Mouse (Mus musculus) MEL (cell line): ENCODE measurements at regions not wholly inside any gene's neighbourhood (a gene's known extent, or its start where the extent isn't known, plus 50 kb on each side); places are given as distances from the start of the nearest gene placed in this dataset.

ENCODE experiments used
- DNase-seq: peaks from one replicate; pipeline ENCODE4 v3.0.0; 2011; ENCODE audit warnings: low read depth, low spot score
- H3K27ac ChIP-seq: 2 replicates; pipeline ENCODE4 v1.5.1; 2012; ENCODE audit warnings: low read depth, mild to moderate bottlenecking, control low read depth, low read length, moderate library complexity; ENCODE audit not compliant: control insufficient read depth
- H3K27me3 ChIP-seq, 2 experiments: fragments of 150-350 bp in 1 of 2; sonication (generic) in 1 of 2; 2 replicates each; pipeline ENCODE4 v1.6.1; 2012; ENCODE audit warnings: low read length in 2 of 2, mild to moderate bottlenecking in 2 of 2, improper control_type of control experiment in 1 of 2, moderate library complexity in 1 of 2; ENCODE audit not compliant: insufficient read depth in 2 of 2, control insufficient read depth in 1 of 2
- H3K36me3 ChIP-seq, 2 experiments: 2 replicates each; pipeline ENCODE4 v1.6.1; 2012 to 2014; ENCODE audit warnings: low read length in 2 of 2, improper control_type of control experiment in 1 of 2, inconsistent platforms in 1 of 2, mild to moderate bottlenecking in 1 of 2; ENCODE audit not compliant: insufficient read depth in 2 of 2, control insufficient read depth in 1 of 2
- H3K4me1 ChIP-seq, 2 experiments: fragments of 150-350 bp in 1 of 2; sonication (generic) in 1 of 2; 2 replicates each; pipeline ENCODE4 v1.6.1; 2012; ENCODE audit warnings: low read length in 2 of 2, improper control_type of control experiment in 1 of 2, mild to moderate bottlenecking in 1 of 2; ENCODE audit not compliant: insufficient read depth in 2 of 2, control insufficient read depth in 1 of 2
- H3K4me3 ChIP-seq, 2 experiments: fragments of 150-350 bp in 1 of 2; sonication (generic) in 1 of 2; 2 replicates each; pipeline ENCODE4 v1.5.1; 2012; ENCODE audit warnings: low read depth in 2 of 2, low read length in 2 of 2, mild to moderate bottlenecking in 2 of 2, moderate library complexity in 2 of 2, control low read depth in 1 of 2, improper control_type of control experiment in 1 of 2; ENCODE audit not compliant: control insufficient read depth in 1 of 2, insufficient read depth in 1 of 2
- H3K79me2 ChIP-seq: 2 replicates; pipeline ENCODE4 v1.6.1; 2012; ENCODE audit warnings: mild to moderate bottlenecking, low read length, moderate library complexity; ENCODE audit not compliant: control insufficient read depth, poor library complexity, insufficient read depth
- H3K9ac ChIP-seq: 2 replicates; pipeline ENCODE4 v1.6.1; 2012; ENCODE audit warnings: low read depth, mild to moderate bottlenecking, control low read depth, low read length, moderate library complexity; ENCODE audit not compliant: control insufficient read depth, poor library complexity, severe bottlenecking
- H3K9me3 ChIP-seq: fragments of 150-350 bp; sonication (generic); replicated peaks from 2 replicates; pipeline ENCODE4 v1.6.1; 2012; ENCODE audit warnings: mild to moderate bottlenecking, low read length, improper control_type of control experiment, moderate library complexity; ENCODE audit not compliant: insufficient read depth
- BHLHE40 ChIP-seq: IDR thresholded peaks from 2 replicates; pipeline ENCODE4 v1.6.1; 2012; ENCODE audit warnings: low read depth, mild to moderate bottlenecking, inconsistent platforms, low read length, improper control_type of control experiment, borderline replicate concordance
- CHD1 ChIP-seq: IDR thresholded peaks from 2 replicates; pipeline ENCODE4 v1.6.1; 2012; ENCODE audit warnings: low read depth, mild to moderate bottlenecking, inconsistent platforms, low read length, improper control_type of control experiment
- E2F4 ChIP-seq: IDR thresholded peaks from 2 replicates; pipeline ENCODE4 v1.6.1; 2011; ENCODE audit warnings: low read depth, low read length, improper control_type of control experiment, borderline replicate concordance
- ELF1 ChIP-seq: IDR thresholded peaks from 2 replicates; pipeline ENCODE4 v1.6.1; 2014; ENCODE audit warnings: low read depth, mild to moderate bottlenecking, inconsistent platforms, low read length, improper control_type of control experiment, moderate library complexity
- EP300 ChIP-seq, 2 experiments: IDR thresholded peaks; 2 replicates each; pipeline ENCODE4 v1.6.1; 2011; ENCODE audit warnings: improper control_type of control experiment in 2 of 2, low read length in 2 of 2, low read depth in 1 of 2, mild to moderate bottlenecking in 1 of 2
- ETS1 ChIP-seq: IDR thresholded peaks from 2 replicates; pipeline ENCODE4 v1.6.1; 2012; ENCODE audit warnings: low read depth, mild to moderate bottlenecking, inconsistent platforms, low read length, improper control_type of control experiment, moderate library complexity
- GATA1 ChIP-seq: IDR thresholded peaks from 2 replicates; pipeline ENCODE4 v1.6.1; 2011; ENCODE audit warnings: low read depth, low read length, improper control_type of control experiment
- HCFC1 ChIP-seq: IDR thresholded peaks from 2 replicates; pipeline ENCODE4 v1.6.1; 2012; ENCODE audit warnings: low read depth, mild to moderate bottlenecking, inconsistent platforms, low read length, improper control_type of control experiment, moderate library complexity
- JUND ChIP-seq: IDR thresholded peaks from 2 replicates; pipeline ENCODE4 v1.6.1; 2011; ENCODE audit warnings: low read depth, mild to moderate bottlenecking, improper control_type of control experiment, low read length
- KAT2A ChIP-seq: conservative IDR thresholded peaks from 2 replicates; pipeline ENCODE4 v1.6.1; 2012; ENCODE audit warnings: low read depth, low read length, improper control_type of control experiment, inconsistent platforms
- MAX ChIP-seq: IDR thresholded peaks from 2 replicates; pipeline ENCODE4 v1.6.1; 2011; ENCODE audit warnings: low read length, improper control_type of control experiment
- MAZ ChIP-seq: IDR thresholded peaks from 2 replicates; pipeline ENCODE4 v1.6.1; 2012; ENCODE audit warnings: low read depth, mild to moderate bottlenecking, inconsistent platforms, low read length, improper control_type of control experiment
- MEF2A ChIP-seq: IDR thresholded peaks from 2 replicates; pipeline ENCODE4 v1.6.1; 2014; ENCODE audit warnings: low read depth, mild to moderate bottlenecking, inconsistent platforms, low read length, improper control_type of control experiment; ENCODE audit not compliant: poor library complexity, insufficient replicate concordance, severe bottlenecking; ENCODE audit errors: extremely low read depth
- MXI1 ChIP-seq: IDR thresholded peaks from 2 replicates; pipeline ENCODE4 v1.6.1; 2011; ENCODE audit warnings: mild to moderate bottlenecking, low read depth, low read length, improper control_type of control experiment
- MYC ChIP-seq: IDR thresholded peaks from 2 replicates; pipeline ENCODE4 v1.6.1; 2011; ENCODE audit warnings: low read depth, mild to moderate bottlenecking, low read length, improper control_type of control experiment, moderate library complexity
- NELFE ChIP-seq: IDR thresholded peaks from 2 replicates; pipeline ENCODE4 v1.6.1; 2011; ENCODE audit warnings: low read depth, low read length, improper control_type of control experiment
- POLR2A ChIP-seq, 2 experiments: IDR thresholded peaks; 2 replicates each; pipeline ENCODE4 v1.6.1; 2011 to 2012; ENCODE audit warnings: low read length in 2 of 2, mild to moderate bottlenecking in 2 of 2, control low read depth in 1 of 2, improper control_type of control experiment in 1 of 2, low read depth in 1 of 2, moderate library complexity in 1 of 2; ENCODE audit not compliant: control insufficient read depth in 1 of 2, insufficient read depth in 1 of 2, poor library complexity in 1 of 2
- POLR2AphosphoS2 ChIP-seq: IDR thresholded peaks from 2 replicates; pipeline ENCODE4 v1.6.1; 2011; ENCODE audit warnings: low read length, improper control_type of control experiment
- POLR2AphosphoS5 ChIP-seq: IDR thresholded peaks from 2 replicates; pipeline ENCODE4 v1.6.1; 2012; ENCODE audit warnings: low read depth, borderline replicate concordance, mild to moderate bottlenecking, inconsistent platforms, low read length, moderate library complexity, mixed read lengths
- RCOR1 ChIP-seq: IDR thresholded peaks from 2 replicates; pipeline ENCODE4 v1.6.1; 2012; ENCODE audit warnings: low read depth, mild to moderate bottlenecking, inconsistent platforms, low read length, improper control_type of control experiment
- SIN3A ChIP-seq: IDR thresholded peaks from 2 replicates; pipeline ENCODE4 v1.6.1; 2012; ENCODE audit warnings: low read length, improper control_type of control experiment, inconsistent platforms
- TAL1 ChIP-seq: IDR thresholded peaks from 2 replicates; pipeline ENCODE4 v1.6.1; 2012; ENCODE audit warnings: mild to moderate bottlenecking, inconsistent platforms, low read length, moderate library complexity, mixed read lengths
- TCF12 ChIP-seq: IDR thresholded peaks from 2 replicates; pipeline ENCODE4 v1.6.1; 2014; ENCODE audit warnings: low read depth, mild to moderate bottlenecking, inconsistent platforms, low read length, improper control_type of control experiment, moderate library complexity
- USF1 ChIP-seq: IDR thresholded peaks from 2 replicates; pipeline ENCODE4 v1.6.1; 2014; ENCODE audit warnings: low read depth, mild to moderate bottlenecking, inconsistent platforms, low read length, improper control_type of control experiment, moderate library complexity
- ZC3H11A ChIP-seq: IDR thresholded peaks from 2 replicates; pipeline ENCODE4 v1.6.1; 2012; ENCODE audit warnings: low read depth, mild to moderate bottlenecking, inconsistent platforms, low read length, improper control_type of control experiment
- ZKSCAN1 ChIP-seq: IDR thresholded peaks from 2 replicates; pipeline ENCODE4 v1.6.1; 2012; ENCODE audit warnings: low read depth, mild to moderate bottlenecking, inconsistent platforms, low read length, improper control_type of control experiment, moderate library complexity
- ZMIZ1 ChIP-seq: IDR thresholded peaks from 2 replicates; pipeline ENCODE4 v1.6.1; 2012; ENCODE audit warnings: low read depth, mild to moderate bottlenecking, inconsistent platforms, low read length, improper control_type of control experiment, moderate library complexity
- ZNF384 ChIP-seq: IDR thresholded peaks from 2 replicates; pipeline ENCODE4 v1.6.1; 2012; ENCODE audit warnings: low read depth, mild to moderate bottlenecking, inconsistent platforms, low read length, improper control_type of control experiment

GRCm38 (mm10) chr1:61437603-61438002, 201.0 kb upstream of the Pard3b start:
- Histone ChIP-seq H3K79me2 (no peaks in the 10 kb centered on the region), H3K4me3 (no peak overlapping the region), H3K9me3 (no peaks in the 10 kb centered on the region), H3K36me3 (no peaks in the 10 kb centered on the region), H3K9ac (no peak overlapping the region), H3K27me3 (no peaks in the 10 kb centered on the region), H3K27ac (no peak overlapping the region), H3K4me1 (no peaks in the 10 kb centered on the region)
- TF ChIP-seq ZNF384 (no peak), HCFC1 (no peak), MXI1 (no peak), MAZ (no peak), KAT2A (no peak), JUND (no peak), TAL1 (no peak), EP300 (IDR thresholded peaks at IDR 0.05; ENCODE audit: low read depth in 1 of 2, low read length in 2 of 2) (no peak), ZC3H11A (no peak), NELFE (no peak), MEF2A (no peak), ETS1 (no peak), BHLHE40 (no peak), RCOR1 (no peak), MYC (no peak), GATA1 (no peak), POLR2A (IDR thresholded peaks at IDR 0.05; ENCODE audit: control insufficient read depth in 1 of 2, insufficient read depth in 1 of 2, low read depth in 1 of 2, low read length in 2 of 2, poor library complexity in 1 of 2) (no peak), ZMIZ1 (no peak), E2F4 (no peak), TCF12 (no peak)
- no peak for DNase-seq

DNA sequence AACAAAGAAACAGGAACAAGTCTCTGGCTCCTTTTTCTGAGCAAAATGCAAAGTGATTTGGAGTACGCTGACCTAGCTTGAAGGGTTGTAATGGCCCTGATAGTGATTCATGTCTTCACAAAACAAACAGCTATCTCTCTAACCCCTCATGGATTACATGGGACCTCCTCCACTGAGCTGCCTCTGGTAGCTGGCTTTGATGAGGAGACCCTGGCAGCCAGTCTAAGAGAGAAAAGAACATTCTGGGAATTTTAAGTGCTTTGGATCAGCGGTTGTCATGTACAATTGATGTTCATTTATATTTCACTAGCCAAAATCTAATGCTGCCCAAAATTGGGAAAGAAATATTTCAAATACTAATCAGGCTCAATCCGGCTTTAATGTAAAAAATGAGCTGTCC, 177.2 kb upstream of the Pard3b start:
- Histone ChIP-seq H3K4me1 (no peaks in the 10 kb centered on the region), H3K79me2 (no peaks in the 10 kb centered on the region), H3K9ac (no peak overlapping the region), H3K27ac (no peak overlapping the region), H3K36me3 (no peaks in the 10 kb centered on the region), H3K4me3 (no peak overlapping the region), H3K27me3 (no peaks in the 10 kb centered on the region), H3K9me3 (no peaks in the 10 kb centered on the region)
- TF ChIP-seq ZC3H11A (no peak), MAZ (no peak), ELF1 (no peak), POLR2AphosphoS5 (no peak), BHLHE40 (no peak), ZKSCAN1 (no peak), CHD1 (no peak), HCFC1 (no peak), SIN3A (no peak), MXI1 (no peak), TAL1 (no peak), E2F4 (no peak), GATA1 (no peak), MAX (no peak), USF1 (no peak), POLR2AphosphoS2 (no peak), ETS1 (no peak), EP300 (IDR thresholded peaks at IDR 0.05; ENCODE audit: low read depth in 1 of 2, low read length in 2 of 2) (no peak)
- no peak for DNase-seq
